Mouse (Mus musculus) embryonic fibroblast, embryonic 13.5 days (primary cell): Measurements from ENCODE around the gene Ptprd. TPM values are rescaled to one million over a fixed set of nuclear protein-coding genes. Genes with fewer than 3 reads are reported as not detected.

Experiments used
- H3K27ac ChIP-seq: 2 replicates; pipeline ENCODE4 v1.5.1; 2012; ENCODE audit warnings: low read length, control low read depth, inconsistent platforms; ENCODE audit not compliant: insufficient read depth
- H3K4me1 ChIP-seq: 2 replicates; pipeline ENCODE4 v1.6.1; 2011; ENCODE audit warnings: low read length; ENCODE audit not compliant: control insufficient read depth, insufficient read depth
- H3K4me3 ChIP-seq: 2 replicates; pipeline ENCODE4 v1.5.1; 2011; ENCODE audit warnings: mild to moderate bottlenecking, control low read depth, low read length; ENCODE audit not compliant: insufficient read depth
- CTCF ChIP-seq: IDR thresholded peaks from 2 replicates; pipeline ENCODE4 v1.5.1; 2011; ENCODE audit warnings: mild to moderate bottlenecking, control low read depth, low read length, moderate library complexity, borderline replicate concordance; ENCODE audit not compliant: insufficient read depth
- POLR2A ChIP-seq: IDR thresholded peaks from 2 replicates; pipeline ENCODE4 v1.6.1; 2011; ENCODE audit warnings: low read depth, mild to moderate bottlenecking, control low read depth, low read length, moderate library complexity
- polyA plus RNA-seq: library from polyadenylated mRNA; stranded (reverse); fragments of >200 nt; gene quantifications from 2 replicates; pipeline ENCODE4 v1.2.4, GENCODE M21; 2011; ENCODE audit warnings: low read depth; ENCODE audit not compliant: missing spikeins, insufficient read length

Gene Ptprd
- polyA plus RNA-seq, 1 experiment = 39.3 TPM

GRCm38 (mm10) chr4:76023756-76024501 lies 2187.8 kb downstream of the Ptprd start:
- no peak overlapping the region for H3K4me3 ChIP-seq
- H3K27ac ChIP-seq = no peak overlapping the region
- no peaks in the 10 kb centered on the region for H3K4me1 ChIP-seq
- TF ChIP-seq CTCF = no peak
- TF ChIP-seq POLR2A = no peak

DNA sequence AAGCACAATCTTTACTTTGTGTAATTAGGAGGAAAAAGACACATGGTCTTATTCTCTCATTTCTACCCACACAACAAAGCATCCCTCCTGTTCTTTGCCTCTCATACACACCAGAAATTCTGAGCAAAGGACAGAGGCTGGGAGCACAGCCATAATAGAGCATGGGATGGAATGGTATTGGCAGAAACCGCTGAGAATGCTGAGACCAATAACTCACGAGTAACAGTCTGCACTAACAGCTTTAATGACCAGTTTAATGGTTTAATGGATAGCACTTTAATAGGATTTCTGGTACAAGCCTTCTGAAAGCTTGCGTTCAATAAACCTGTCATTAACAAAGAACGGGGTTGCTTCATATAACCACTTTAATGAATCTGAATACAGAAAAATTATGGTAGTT lies 2190.1 kb downstream of the Ptprd start:
- no peak overlapping the region for H3K27ac ChIP-seq
- no peaks in the 10 kb centered on the region for H3K4me1 ChIP-seq
- TF ChIP-seq CTCF (no peak), POLR2A (no peak)
- H3K4me3 ChIP-seq = no peak overlapping the region

GRCm38 (mm10) chr4:76015026-76015425 lies 2196.7 kb downstream of the Ptprd start:
- H3K4me1 ChIP-seq = no peaks in the 10 kb centered on the region
- H3K27ac ChIP-seq = no peak overlapping the region
- TF ChIP-seq CTCF (no peak), POLR2A (no peak)
- H3K4me3 ChIP-seq = no peak overlapping the region

DNA sequence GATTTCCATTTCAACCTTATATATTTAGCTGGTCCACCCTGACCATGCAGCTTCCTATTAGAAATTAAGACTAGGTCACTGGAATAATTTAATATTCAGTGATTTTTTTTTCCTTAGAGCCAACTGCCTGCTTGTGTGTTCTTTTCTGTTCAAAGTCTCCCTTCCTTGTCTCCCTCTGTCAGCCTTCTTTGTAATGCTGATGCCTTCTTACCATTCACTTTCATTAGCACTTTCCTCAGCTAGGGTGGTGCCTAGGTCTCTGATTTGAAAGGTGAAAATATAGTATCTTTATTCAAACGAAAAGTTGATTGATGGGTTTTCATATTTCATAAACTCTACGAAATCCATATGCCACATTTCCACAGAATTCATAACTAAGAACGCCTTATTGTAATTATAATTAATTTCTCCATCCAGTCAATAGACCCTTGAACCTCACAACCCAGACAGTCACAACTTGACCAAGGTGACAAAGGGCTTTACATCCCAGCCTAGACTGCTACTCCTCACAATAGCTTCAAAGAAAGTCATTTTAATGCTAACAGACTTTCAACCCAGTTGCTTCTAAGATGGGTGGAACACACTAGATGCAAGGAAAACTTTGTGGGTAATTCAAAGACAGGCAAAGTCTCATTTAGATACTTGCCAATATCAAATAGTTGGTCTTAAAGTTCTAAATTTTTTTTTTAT lies 2197.5 kb downstream of the Ptprd start:
- no peak for TF ChIP-seq CTCF
- TF ChIP-seq POLR2A = no peak
- H3K4me1 ChIP-seq = no peaks in the 10 kb centered on the region
- no peak overlapping the region for H3K27ac ChIP-seq
- H3K4me3 ChIP-seq = no peak overlapping the region

GRCm38 (mm10) chr4:76008580-76008979 lies 2203.2 kb downstream of the Ptprd start:
- Histone ChIP-seq H3K4me1 (no peaks in the 10 kb centered on the region), H3K4me3 (no peak overlapping the region), H3K27ac (no peak overlapping the region)
- TF ChIP-seq POLR2A (no peak), CTCF (no peak)

GRCm38 (mm10) chr4:76007219-76007618 lies 2204.5 kb downstream of the Ptprd start:
- Histone ChIP-seq H3K27ac (no peak overlapping the region), H3K4me3 (no peak overlapping the region), H3K4me1 (no peaks in the 10 kb centered on the region)
- no peak for TF ChIP-seq POLR2A
- TF ChIP-seq CTCF = no peak

DNA sequence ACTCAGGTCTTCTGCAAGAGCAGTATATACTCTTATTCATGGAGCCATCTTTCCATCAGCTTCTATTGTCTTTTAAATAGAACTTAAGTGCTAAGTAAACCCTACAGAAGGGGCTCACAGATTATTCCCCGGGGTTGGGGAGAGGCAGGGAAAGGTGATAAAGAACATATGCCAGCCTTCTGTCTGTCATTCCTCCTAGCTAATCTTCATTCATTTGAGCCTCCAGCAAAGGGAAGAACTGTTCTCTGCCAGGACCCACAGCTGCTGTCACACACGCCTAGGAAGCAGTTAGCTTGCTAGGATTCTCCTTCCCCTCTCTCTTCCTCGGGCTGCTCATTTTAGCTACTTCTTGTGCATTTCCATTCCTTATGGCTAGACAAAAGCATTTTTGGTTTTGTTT lies 2205.0 kb downstream of the Ptprd start:
- TF ChIP-seq CTCF (no peak), POLR2A (no peak)
- Histone ChIP-seq H3K4me1 (no peaks in the 10 kb centered on the region), H3K27ac (no peak overlapping the region), H3K4me3 (no peak overlapping the region)

- Histone ChIP-seq H3K27ac (no peak overlapping the region), H3K4me3 (no peak overlapping the region), H3K4me1 (no peaks in the 10 kb centered on the region)
- TF ChIP-seq CTCF (no peak), POLR2A (no peak)
Measured at GRCm38 (mm10) chr4:76004161-76004560, 2207.6 kb downstream of the Ptprd start.

DNA sequence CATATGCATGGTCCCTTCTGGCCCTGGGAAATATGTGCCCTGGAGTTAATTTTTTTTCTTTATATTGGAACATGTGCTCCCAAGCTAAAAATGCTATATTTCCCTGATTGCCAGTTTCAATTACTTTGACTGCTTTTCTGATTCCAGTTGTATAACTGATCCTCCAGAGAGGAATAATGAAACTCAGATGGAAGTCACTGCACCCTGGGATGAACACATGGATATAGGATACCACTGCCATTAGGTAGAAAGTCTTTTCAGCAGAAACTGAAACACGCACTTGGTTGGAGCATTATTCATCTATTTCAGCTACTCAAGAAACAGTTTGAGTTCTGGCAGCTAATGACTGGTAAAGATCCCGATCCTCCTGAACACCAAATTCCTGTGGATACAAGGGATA lies 2211.5 kb downstream of the Ptprd start:
- Histone ChIP-seq H3K27ac (no peak overlapping the region), H3K4me3 (no peak overlapping the region), H3K4me1 (no peaks in the 10 kb centered on the region)
- no peak for TF ChIP-seq CTCF
- no peak for TF ChIP-seq POLR2A

GRCm38 (mm10) chr4:75995841-75996240 lies 2215.9 kb downstream of the Ptprd start:
- H3K4me1 ChIP-seq = no peaks in the 10 kb centered on the region
- H3K27ac ChIP-seq = no peak overlapping the region
- H3K4me3 ChIP-seq = no peak overlapping the region
- TF ChIP-seq CTCF = no peak
- TF ChIP-seq POLR2A = no peak
